Mouse (Mus musculus) urinary bladder, postnatal 14 days (tissue): ENCODE measurements at regions not wholly inside any gene's neighbourhood (a gene's known extent, or its start where the extent isn't known, plus 50 kb on each side); places are given as distances from the start of the nearest gene placed in this dataset.
A peak's percentile ranks its signal among the peaks of the same experiment; 100 is the strongest.

Experiments
- DNase-seq: peaks from one replicate; pipeline ENCODE4 v3.0.0; 2021; ENCODE audit warnings: low spot score

GRCm38 (mm10) chr2:79548039-79548600 lies 87.0 kb upstream of the Itprid2 start:
- no peak for DNase-seq

DNA sequence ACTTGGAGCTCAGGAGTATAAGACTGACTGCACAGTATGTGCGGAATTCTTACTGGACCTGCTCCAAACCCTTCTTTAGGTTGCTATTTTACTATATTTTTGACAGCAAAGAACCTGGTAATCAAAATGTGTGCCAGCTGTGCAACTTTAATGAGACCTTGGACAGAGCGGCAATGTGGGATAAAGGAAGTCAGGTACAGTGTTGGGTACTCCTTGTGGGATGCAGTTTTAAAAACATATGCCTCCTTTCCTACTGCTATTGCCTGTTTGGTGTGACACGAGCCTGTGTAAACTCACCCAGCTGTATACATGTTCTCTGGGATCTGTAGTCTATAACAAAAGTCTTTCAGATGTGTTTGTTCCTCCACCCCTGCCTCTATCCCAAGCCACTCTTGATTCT lies 85.4 kb upstream of the Itprid2 start:
- DNase-seq = no peak

- no peak for DNase-seq
Observed at GRCm38 (mm10) chr2:79550432-79550831, 84.7 kb upstream of the Itprid2 start.

GRCm38 (mm10) chr2:79552481-79552880 lies 82.7 kb upstream of the Itprid2 start:
- no peak for DNase-seq

DNA sequence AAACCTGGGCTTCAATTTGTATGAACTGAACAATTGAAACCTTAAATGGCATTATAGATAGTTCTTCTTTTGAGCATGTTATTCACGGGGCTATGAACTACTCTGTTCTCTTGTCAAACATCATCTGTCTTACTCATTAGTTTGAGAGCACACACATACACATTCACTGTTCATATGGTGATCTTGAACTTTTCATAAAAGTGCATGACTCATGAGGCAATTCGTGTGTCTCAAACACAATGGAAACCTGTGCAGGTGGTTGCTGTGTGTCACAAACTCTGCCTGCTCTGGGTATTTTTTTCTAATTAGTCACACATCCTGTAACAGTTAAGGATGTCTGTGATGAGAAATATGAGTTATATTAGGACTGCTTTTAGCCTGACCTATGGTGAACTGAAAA lies 79.8 kb upstream of the Itprid2 start:
- DNase-seq = no peak

- DNase-seq = no peak
Observed at GRCm38 (mm10) chr2:79557361-79557760, 77.8 kb upstream of the Itprid2 start.

- peak; percentile 50 for DNase-seq
Observed at GRCm38 (mm10) chr2:79566280-79566933, 68.7 kb upstream of the Itprid2 start.

GRCm38 (mm10) chr2:79567413-79567934 lies 67.7 kb upstream of the Itprid2 start:
- no peak for DNase-seq

GRCm38 (mm10) chr2:79569663-79570062 lies 65.5 kb upstream of the Itprid2 start:
- no peak for DNase-seq

- DNase-seq = no peak
Observed at GRCm38 (mm10) chr2:79571910-79572309, 63.2 kb upstream of the Itprid2 start.

- no peak for DNase-seq
Observed at GRCm38 (mm10) chr2:79575074-79575473, 60.1 kb upstream of the Itprid2 start.

DNA sequence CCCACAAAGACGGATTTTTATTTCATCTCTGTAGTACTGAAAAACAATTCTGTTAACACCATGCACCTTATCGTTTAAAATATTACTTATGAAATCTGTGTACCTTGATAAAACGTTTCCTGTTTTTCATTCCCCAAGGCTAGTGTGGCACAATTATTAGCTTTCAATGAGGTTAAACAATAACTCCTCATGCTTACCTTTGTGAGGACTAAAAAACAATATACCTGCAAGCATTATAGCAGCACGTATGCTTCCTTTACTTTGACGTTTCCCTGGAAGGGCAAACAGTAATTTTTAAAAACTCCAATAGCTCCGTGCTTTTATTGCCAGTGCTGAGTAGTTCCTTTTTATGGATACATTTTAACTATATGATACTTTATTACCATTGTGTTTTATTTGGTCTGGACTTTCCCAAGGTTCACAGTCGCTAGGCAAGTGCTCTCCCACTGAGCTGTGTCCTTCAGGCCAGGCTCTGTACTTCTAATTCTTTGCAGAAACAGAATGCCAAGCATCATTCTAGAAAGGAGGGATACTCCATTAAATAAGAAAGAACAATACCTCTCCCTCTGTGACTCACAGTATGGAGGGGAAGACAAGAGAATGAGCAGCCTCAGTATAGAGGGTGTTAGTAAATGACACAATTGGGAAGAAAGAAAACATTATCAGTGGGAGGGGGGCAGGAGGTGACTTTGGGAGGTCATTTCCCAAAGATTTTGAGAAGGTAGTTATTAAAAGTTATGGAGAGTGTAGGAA lies 50.0 kb upstream of the Itprid2 start:
- DNase-seq = no peak
